Mouse (Mus musculus): Measurements from ENCODE around the gene 4931428F04Rik.

4931428F04Rik gene

GRCm38 (mm10) chr8:105285514-105285913 is 4.2 kb downstream of the 4931428F04Rik start:
- DNase-seq: no peak

DNA sequence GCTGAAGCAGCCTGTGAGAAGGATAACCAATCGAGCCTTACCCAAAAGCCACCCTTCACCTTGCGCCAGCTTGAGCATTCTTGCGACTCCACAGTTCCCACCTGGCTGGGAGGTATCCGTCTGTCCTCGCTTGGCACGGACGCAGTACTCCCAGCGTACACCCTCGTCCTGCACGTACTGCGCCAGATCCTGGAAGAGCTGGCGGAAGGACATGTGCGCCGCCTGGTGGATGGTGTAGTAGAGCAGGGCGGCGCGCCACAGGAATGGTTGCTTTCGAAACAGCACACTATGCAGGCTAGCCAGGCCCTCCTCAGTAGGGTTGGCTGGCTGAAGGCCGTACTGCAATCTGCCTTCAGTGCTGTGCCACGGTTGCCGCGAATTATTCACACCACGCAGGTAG is 6.6 kb downstream of the 4931428F04Rik start:
- DNase-seq: peak; percentile 83

- no peak for DNase-seq
These were observed 7.4 kb downstream of the 4931428F04Rik start for GRCm38 (mm10) chr8:105282239-105282638.

- no peak for DNase-seq
These were observed 7.8 kb downstream of the 4931428F04Rik start for GRCm38 (mm10) chr8:105281821-105282220.

DNA sequence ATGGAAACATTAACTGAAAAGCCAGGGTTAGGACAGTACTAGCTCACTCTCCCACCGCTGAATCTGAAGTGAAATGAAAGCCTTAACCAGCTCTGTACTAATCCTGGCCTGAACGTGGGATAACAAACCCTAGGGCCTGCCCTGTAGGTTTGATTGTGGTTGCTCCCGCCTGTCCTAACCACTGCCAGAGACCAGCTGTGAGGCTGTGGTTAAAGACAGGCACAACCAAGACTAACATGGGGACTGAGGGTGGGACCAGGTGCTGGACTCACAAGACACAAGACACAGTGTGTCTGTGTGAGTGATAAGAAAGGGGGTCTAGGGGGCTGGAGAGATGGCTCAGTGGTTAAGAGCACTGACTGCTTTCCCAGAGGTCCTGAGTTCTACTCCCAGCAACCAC is 9.1 kb downstream of the 4931428F04Rik start:
- no peak for DNase-seq

DNA sequence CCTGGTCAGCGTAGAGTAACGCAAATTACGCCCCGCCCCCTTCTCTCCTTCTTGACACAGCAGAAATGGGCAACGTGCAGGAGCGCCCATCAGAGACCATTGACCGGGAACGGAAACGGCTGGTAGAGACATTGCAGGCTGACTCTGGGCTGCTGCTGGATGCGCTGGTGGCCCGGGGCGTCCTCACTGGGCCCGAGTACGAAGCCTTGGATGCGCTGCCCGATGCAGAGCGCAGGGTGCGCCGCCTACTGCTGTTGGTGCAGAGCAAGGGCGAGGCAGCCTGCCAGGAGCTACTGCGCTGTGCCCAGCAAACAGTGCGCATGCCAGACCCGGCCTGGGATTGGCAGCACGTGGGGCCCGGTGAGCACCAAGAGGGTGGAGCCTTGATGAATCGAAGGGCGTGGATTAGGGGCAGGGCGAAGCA is 10.7 kb downstream of the 4931428F04Rik start:
- DNase-seq: peak; percentile 55

DNA sequence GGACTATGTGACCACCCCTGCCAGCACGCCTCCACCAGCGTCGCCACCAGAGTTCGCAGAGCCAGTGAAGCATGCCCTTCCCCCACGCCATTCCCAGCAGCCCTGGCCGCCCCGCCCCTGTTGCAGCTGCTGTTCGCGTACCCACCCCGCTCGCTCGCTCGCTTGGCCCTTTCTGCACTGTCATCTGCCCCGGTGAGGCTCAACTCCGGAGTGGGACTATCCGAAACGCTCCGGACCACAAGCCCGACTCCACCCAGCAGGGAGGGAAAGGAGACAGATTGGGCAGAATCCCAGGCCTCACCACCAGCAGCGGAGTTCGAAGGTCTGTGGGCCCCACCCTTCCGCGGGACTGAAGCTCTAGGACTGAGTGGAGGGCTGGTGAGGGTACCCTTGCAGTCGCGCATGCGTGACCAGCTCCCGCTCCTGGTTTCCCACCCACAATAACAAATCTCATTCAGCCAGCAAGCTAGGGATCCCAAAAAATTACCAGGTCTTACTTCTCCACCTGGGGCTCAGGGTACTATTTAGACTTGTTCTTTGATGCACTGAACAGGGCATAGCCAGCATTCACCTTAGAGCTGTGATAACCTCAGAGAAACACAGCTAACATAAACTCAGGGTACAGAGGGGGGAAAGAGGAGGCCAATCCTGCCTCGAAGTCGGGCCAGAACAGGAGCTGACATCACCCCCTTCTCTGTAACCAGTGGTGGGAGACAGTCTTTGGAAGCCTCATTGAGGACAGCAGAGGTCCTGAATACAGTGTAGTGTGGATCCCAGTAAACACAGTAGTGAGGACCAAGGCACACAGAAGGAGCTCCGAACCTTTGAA is 13.2 kb downstream of the 4931428F04Rik start:
- peak; percentile 73 for DNase-seq

- no peak for DNase-seq
These were observed 13.8 kb downstream of the 4931428F04Rik start, which contains the start of gene Nol3 for GRCm38 (mm10) chr8:105275840-105276239. Gene Nol3 (plus strand): TSS chr8:105276140.

GRCm38 (mm10) chr8:105275387-105275786 is 14.3 kb downstream of the 4931428F04Rik start:
- DNase-seq: no peak

DNA sequence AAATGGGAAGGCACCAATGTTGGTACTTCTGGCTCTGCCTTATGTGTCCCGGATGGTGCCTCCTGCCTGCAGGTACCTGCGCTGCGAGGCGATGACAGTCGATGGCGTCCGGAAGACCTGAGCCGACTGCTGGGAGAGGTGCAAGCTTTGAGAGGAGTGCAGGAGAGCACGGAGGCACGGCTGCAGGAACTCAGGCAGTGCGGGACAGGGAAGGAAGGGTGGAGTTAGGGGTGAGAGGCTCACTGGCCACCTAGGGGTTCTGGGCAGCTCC is 18.8 kb downstream of the 4931428F04Rik start:
- peak; percentile 38 for DNase-seq

GRCm38 (mm10) chr8:105270101-105270915 is 19.4 kb downstream of the 4931428F04Rik start:
- peak; percentile 26 for DNase-seq

GRCm38 (mm10) chr8:105269461-105269947 is 20.2 kb downstream of the 4931428F04Rik start, which contains the start of gene Hsf4:
Gene Hsf4 (plus strand): TSS chr8:105269801.
- DNase-seq: peak; percentile 36

DNA sequence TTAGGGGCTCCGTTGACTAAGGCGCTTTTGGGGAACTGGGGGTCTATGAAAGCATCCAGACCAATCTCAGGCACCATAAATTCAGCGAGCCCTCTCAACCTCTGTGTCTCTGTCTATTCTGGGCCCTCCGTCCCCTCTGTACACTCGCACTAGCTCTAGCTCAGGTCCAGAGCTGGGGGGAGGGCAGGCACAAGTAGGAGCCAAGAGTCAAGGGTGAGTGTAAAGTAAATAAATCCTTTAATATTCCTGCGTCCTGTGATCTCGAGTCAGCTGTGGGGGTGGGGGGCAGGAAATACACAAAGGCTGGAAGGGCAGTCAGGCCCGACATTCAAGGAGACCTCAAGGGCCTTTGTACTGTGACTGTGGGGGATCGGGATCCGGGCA is 20.6 kb downstream of the 4931428F04Rik start:
- DNase-seq: no peak

DNA sequence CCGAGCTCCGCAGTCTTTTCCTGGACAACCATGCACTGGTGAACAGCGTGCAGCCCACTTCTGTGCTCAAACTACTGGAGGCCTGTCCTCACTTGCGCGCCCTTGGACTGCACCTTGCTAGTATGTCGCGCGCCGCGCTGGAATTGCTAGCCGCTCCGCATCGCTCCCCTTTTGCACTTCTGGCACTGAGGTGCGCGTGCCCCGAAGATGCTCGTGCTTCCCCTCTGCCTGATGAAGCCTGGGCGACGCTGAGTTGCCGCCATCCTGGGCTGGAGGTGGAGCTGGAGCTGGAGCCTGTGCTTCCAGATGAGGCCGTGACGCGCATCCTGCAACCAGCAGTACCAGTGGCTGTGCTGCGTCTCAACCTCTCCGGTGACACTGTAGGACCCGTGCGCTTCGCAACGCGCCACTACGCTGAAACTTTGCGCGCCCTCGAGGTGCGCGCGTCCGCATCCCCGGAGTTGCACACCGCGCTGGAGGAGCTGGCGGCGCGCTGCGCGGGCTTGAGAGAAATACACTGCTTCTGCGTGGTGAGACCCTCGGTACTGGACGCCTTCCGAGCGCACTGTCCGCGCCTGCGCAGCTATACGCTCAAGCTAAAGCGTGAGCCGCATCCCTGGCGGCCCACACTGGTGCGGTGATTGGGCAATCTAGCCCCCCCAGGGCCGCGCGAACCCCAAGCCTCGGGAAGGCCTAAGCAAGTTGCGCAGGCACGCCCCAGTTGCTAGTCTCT is 21.2 kb downstream of the 4931428F04Rik start:
- DNase-seq: peak; percentile 30

GRCm38 (mm10) chr8:105266775-105267174 is 22.9 kb downstream of the 4931428F04Rik start:
- peak; percentile 43 for DNase-seq

GRCm38 (mm10) chr8:105265128-105265527 is 24.5 kb downstream of the 4931428F04Rik start:
- DNase-seq: peak; percentile 52

DNA sequence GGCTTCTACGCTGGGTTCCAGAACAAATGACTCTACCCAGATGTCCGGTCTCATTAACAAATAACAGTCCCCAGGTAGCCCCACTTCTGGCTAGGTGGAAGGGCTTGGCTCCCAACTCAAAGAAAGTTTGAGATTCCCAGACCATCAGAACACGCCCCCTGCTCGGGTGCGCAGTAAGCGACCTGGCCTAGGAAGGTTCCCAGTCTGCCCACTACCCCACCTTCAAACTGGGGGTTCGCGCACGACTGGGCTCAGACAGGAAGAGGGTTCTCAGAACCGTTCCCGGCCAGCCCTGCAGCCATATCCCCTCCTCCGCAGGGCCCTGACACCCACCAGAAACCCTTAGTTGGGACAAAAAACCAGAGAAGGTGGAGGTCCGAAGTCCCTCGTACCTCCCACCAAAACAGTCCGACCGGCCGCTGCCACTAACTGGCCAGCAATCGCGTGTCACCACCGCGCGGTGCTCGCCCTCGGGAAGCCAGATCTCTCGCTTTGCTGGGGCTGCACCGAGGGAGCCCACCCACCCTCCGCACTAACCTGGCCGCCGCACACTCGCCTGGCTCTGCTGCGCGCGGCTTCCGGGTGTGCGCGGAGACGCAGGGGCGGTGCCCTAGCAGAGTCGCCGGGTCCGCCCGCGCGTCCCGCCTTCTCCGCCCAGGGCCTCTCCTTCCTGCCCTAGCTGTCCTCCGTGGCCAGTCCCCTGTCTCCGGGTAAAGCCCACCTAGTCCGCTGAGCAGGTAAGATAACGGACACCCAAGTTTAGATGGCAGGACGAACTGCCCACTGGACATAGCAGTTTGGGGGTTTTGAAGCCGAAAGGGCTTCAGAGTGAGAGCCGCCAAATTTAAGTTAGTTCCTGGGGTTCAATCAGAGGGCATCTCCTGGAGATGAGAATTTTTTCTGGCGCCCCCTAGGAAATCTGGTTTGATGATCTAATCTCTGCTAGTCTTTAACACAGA is 25.4 kb downstream of the 4931428F04Rik start, which contains the start of the genes Tradd and Fbxl8:
Gene Tradd, minus strand, starts transcription at position 586 of the 959 bp plus-strand sequence.
Gene Fbxl8, plus strand, starts transcription at position 625 of the 959 bp plus-strand sequence.
- peak; percentile 82 for DNase-seq

DNA sequence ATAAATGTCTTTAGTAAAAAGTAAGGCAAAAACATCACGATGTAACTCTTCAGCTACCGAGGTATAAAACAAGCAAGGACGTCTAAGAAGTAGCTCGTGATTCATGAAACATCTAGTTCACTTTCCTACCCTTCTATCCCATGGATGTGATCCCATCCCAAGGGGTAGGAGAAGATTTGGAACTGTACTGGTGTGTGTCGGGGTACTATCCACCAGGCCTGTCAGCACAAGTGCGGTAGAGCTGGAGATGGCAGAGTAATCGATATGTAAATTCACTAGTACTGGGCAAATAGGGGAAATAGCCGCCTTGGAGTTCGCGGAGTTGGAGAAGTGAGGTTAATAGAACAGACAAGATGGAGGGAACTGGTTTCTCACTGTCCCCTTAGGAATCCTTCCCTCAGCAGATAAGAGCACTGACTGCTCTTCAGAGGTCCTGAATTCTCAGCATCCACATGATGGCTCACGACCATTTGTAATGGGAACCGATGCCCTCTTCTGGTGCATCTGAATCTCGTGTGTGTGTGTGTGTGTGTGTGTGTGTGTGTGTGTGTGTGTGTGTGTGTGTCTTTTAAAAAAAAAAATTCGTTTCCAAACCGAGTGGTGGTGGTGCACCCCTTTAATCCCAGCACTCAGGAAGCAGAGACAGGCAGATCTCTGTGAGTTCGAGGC is 26.3 kb downstream of the 4931428F04Rik start:
- peak; percentile 23 for DNase-seq

- DNase-seq: no peak
These were observed 28.2 kb downstream of the 4931428F04Rik start for GRCm38 (mm10) chr8:105261326-105261980.

- no peak for DNase-seq
These were observed 29.1 kb downstream of the 4931428F04Rik start for GRCm38 (mm10) chr8:105260371-105261099.
